Mouse (Mus musculus): ENCODE measurements around the gene Tsen34.
"Not testable (repeated sequence)": the region's sequence is repeated elsewhere in the genome, so short reads cannot be mapped to it uniquely, and the experiment has no call there.

The Tsen34 gene

GRCm38 (mm10) chr7:3720268-3720667, 27.6 kb downstream of the Tsen34 start, which contains the start of gene Pirb:
TSS of gene Pirb (minus strand) at chr7:3720391.
- not testable (repeated sequence) for DNase-seq (ENCODE audit: low spot score in 2 of 2)

GRCm38 (mm10) chr7:3725459-3725858, 32.8 kb downstream of the Tsen34 start:
- not testable (repeated sequence) for DNase-seq (ENCODE audit: low spot score in 2 of 2)

GRCm38 (mm10) chr7:3732675-3733074, 40.0 kb downstream of the Tsen34 start:
- DNase-seq (ENCODE audit: low spot score in 2 of 2) = not testable (repeated sequence)

Data from left cerebral cortex, adult 9 months (tissue).